Mouse (Mus musculus): ENCODE measurements at regions not wholly inside any gene's neighbourhood (a gene's known extent, or its start where the extent isn't known, plus 50 kb on each side); places are given as distances from the start of the nearest gene placed in this dataset.
A peak's percentile ranks its signal among the peaks of the same experiment; 100 is the strongest.

- DNase-seq (ENCODE audit: low spot score in 2 of 2): no peak
Measured at GRCm38 (mm10) chr12:110332616-110333154, 53.8 kb downstream of the Dio3 start.

GRCm38 (mm10) chr12:110334609-110335008 lies 55.7 kb downstream of the Dio3 start:
- DNase-seq (ENCODE audit: low spot score in 2 of 2): no peak

GRCm38 (mm10) chr12:110344280-110344827 lies 65.5 kb downstream of the Dio3 start:
- no peak for DNase-seq (ENCODE audit: low spot score in 2 of 2)

GRCm38 (mm10) chr12:110349621-110350020 lies 70.8 kb downstream of the Dio3 start:
- DNase-seq (ENCODE audit: low spot score in 2 of 2): no peak

GRCm38 (mm10) chr12:110355851-110356250 lies 77.0 kb downstream of the Dio3 start:
- DNase-seq (ENCODE audit: low spot score in 2 of 2): no peak

GRCm38 (mm10) chr12:110367102-110367501 lies 79.8 kb upstream of the Ppp2r5c start:
- no peak for DNase-seq (ENCODE audit: low spot score in 2 of 2)

GRCm38 (mm10) chr12:110367822-110368221 lies 79.1 kb upstream of the Ppp2r5c start:
- no peak for DNase-seq (ENCODE audit: low spot score in 2 of 2)

GRCm38 (mm10) chr12:110371886-110372690 lies 74.8 kb upstream of the Ppp2r5c start:
- no peak for DNase-seq (ENCODE audit: low spot score in 2 of 2)

GRCm38 (mm10) chr12:110372986-110373385 lies 73.9 kb upstream of the Ppp2r5c start:
- DNase-seq (ENCODE audit: low spot score in 2 of 2): no peak

- peak; percentile 76 to 85 for DNase-seq (ENCODE audit: low spot score in 2 of 2)
Measured at GRCm38 (mm10) chr12:110373408-110374065, 73.4 kb upstream of the Ppp2r5c start.

GRCm38 (mm10) chr12:110375139-110375538 lies 71.8 kb upstream of the Ppp2r5c start:
- no peak for DNase-seq (ENCODE audit: low spot score in 2 of 2)

GRCm38 (mm10) chr12:110376062-110376837 lies 70.7 kb upstream of the Ppp2r5c start:
- peak in 1 of 2 experiments; percentile 61 for DNase-seq (ENCODE audit: low spot score in 2 of 2)

GRCm38 (mm10) chr12:110376838-110377150 lies 70.1 kb upstream of the Ppp2r5c start:
- DNase-seq (ENCODE audit: low spot score in 2 of 2): no peak

GRCm38 (mm10) chr12:110377306-110377705 lies 69.6 kb upstream of the Ppp2r5c start:
- no peak for DNase-seq (ENCODE audit: low spot score in 2 of 2)

GRCm38 (mm10) chr12:110377734-110378133 lies 69.2 kb upstream of the Ppp2r5c start:
- peak in 1 of 2 experiments; percentile 65 for DNase-seq (ENCODE audit: low spot score in 2 of 2)

- no peak for DNase-seq (ENCODE audit: low spot score in 2 of 2)
Measured at GRCm38 (mm10) chr12:110378302-110378701, 68.6 kb upstream of the Ppp2r5c start.

GRCm38 (mm10) chr12:110379721-110380120 lies 67.2 kb upstream of the Ppp2r5c start:
- no peak for DNase-seq (ENCODE audit: low spot score in 2 of 2)

- DNase-seq (ENCODE audit: low spot score in 2 of 2): peak; percentile 60 to 61
Measured at GRCm38 (mm10) chr12:110380831-110381750, 65.8 kb upstream of the Ppp2r5c start.

- DNase-seq (ENCODE audit: low spot score in 2 of 2): no peak
Measured at GRCm38 (mm10) chr12:110385031-110385430, 61.9 kb upstream of the Ppp2r5c start.

- DNase-seq (ENCODE audit: low spot score in 2 of 2): no peak
Measured at GRCm38 (mm10) chr12:110385801-110386599, 60.9 kb upstream of the Ppp2r5c start.
